Mouse (Mus musculus): ENCODE measurements at regions not wholly inside any gene's neighbourhood (a gene's known extent, or its start where the extent isn't known, plus 50 kb on each side); places are given as distances from the start of the nearest gene placed in this dataset.
A peak's percentile ranks its signal among the peaks of the same experiment; 100 is the strongest.

DNA sequence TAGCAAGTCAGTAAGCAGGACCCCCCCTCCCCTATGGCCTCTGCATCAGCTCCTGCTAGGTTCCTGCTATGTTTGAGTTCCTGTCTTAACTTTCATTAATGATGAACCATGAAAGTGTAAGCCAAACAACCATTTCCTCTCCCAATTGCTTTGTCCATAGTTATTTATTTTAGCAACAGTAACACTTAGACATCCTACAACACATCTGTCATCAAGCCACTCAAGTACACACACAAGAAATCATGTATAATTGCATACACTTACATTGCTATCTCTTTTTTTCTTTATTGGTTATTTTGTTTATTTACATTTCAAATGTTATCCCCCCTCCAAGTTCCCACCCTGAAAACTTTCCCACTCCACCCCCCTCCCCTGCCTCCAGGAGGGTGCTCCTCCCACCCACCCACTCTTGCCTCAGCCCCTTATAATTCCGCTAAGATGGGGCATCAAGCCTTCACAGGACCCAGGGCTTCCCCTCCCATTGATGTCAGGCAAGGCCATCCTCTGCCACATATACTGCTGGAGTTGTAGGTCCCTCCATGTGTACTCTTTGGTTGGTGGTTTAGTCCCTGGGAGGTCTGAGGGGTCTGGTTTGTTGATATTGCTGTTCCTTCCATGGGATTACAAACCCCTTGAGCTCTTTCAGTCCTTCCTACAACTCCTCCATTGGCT lies 310.9 kb upstream of the Ccnh start:
- DNase-seq (ENCODE audit: low spot score) = no peak

- no peak for DNase-seq (ENCODE audit: low spot score)
These were observed 283.7 kb upstream of the Ccnh start for GRCm38 (mm10) chr13:84905347-84905981.

DNA sequence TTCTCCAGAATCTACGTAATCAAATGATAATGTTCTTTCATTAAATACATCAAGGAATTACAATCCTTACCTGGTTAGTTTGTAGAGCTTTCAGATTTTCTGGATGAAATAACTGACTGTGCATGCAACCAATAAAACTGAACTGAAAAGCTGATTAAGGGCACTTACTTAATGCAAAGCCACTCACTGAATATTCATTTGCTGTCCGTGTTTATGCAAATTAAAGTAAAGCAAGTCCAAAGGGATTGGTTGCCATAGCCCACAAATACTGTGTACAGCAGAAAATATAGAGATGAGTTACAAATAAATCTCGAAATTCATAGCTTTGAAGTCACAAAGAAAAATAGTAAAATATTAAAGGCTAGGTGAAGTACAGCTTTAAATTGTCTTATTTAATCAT lies 283.2 kb upstream of the Ccnh start:
- no peak for DNase-seq (ENCODE audit: low spot score)

GRCm38 (mm10) chr13:84931271-84931670 lies 257.9 kb upstream of the Ccnh start:
- DNase-seq (ENCODE audit: low spot score) = no peak

GRCm38 (mm10) chr13:84935610-84936009 lies 253.6 kb upstream of the Ccnh start:
- DNase-seq (ENCODE audit: low spot score) = no peak

DNA sequence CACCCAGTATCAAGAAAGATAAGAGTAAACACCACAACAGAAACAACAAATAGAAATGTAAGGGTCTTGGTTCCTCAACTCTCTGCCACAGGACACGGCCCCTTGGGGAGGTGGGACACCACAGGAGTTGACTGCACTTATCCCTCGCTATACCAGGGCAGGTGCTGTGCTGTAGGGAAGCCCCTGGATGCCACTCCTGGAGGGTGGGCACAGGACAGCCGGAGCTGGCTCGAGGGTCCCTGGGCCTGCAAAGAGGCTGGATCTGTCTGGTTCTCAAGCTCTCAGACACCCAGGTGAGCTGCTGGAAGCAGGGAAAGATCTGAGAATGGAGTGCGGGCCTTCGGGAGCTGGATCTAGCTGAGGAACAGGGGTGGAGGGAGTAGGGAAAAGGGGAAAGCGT lies 249.5 kb upstream of the Ccnh start:
- no peak for DNase-seq (ENCODE audit: low spot score)

DNA sequence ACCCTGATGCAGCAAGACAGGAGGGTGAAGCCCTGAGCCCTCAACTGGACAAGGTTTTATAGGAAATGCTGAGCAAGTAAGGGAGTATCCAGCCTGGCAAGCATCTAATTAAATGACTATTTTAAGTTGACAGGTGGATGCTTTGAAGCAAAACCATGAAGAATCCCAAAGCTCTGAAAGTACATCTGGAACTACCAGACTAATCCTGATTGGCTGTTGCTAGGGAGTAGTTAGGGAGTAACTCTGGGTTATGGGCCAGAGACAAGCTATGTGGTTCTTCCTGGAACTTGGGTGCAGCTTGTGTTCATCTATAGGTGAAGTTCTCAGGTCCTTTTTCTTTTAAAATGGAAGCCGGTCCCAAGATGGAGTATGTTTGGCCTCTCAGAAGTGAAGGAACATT lies 248.3 kb upstream of the Ccnh start:
- no peak for DNase-seq (ENCODE audit: low spot score)

GRCm38 (mm10) chr13:84950873-84951272 lies 238.3 kb upstream of the Ccnh start:
- peak; percentile 49 for DNase-seq (ENCODE audit: low spot score)

GRCm38 (mm10) chr13:84953161-84953560 lies 236.0 kb upstream of the Ccnh start:
- DNase-seq (ENCODE audit: low spot score) = no peak

DNA sequence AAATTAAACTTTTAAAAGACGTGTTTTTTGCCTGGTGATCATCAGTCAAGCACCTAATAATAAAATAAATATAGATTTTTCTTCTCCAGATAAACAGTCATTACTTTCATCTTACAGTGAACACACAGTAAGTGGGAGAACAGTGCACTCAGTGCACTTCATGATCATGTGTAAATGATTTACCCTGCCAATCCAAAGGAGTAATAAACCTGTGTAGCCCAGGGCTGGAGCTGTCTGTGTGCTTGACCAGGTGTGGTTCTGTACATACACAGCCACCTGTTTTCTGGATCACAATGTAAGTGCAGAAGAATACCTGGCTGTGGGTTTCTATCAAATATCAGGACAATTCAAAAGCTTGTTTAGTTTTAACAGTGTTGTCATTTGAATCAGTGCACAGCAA lies 235.4 kb upstream of the Ccnh start:
- no peak for DNase-seq (ENCODE audit: low spot score)

DNA sequence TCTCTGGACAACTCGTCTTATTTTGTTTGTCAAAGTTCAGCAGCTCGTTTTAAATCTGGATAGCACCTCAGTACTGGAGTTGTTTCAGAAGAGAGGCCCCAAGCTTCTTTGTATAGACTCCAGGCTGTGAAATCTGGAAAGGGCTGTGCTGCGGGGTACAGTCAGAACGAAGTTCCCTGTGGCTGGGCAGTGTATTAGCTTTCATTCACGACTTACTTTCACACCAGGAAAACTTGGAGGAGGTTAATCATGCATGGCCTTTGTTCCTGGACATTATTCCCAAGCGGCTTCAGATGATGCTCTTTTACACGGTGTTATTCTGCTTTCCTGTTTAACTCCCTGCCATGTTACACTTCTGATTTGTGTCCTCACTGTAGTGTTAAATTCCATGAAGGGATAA lies 220.3 kb upstream of the Ccnh start:
- no peak for DNase-seq (ENCODE audit: low spot score)
